ENCODE assay signal across 7 mouse cellular contexts in the genomic region with DNA sequence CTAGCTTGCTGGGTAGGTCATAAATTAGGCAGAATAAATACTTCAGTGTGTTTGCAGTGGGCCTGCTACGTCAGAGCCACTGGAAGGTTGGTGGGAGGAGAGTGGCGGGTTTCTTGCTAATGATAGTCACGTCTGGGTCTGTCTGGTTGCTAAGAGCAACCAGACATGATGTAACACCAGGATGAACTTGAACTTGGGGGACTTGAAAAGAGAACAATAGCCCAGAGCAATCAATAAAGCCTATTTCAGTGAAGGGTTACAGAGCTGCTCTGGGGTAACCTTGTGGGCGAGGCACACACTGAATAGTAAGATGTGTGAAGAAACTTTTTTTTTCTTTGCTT.
DNase-seq lines count a peak whose midpoint lies in the region; ATAC-seq and TF ChIP-seq lines count a peak whose summit lies in the region.

No protein-coding gene starts in this region.

- peak overlapping the region; percentile 6; the same call in 1 of the 2 replicates for H3K4me2 ChIP-seq in forebrain, embryonic 11.5 days (ENCODE audit: low read depth, low read length, severe bottlenecking)
- no peak overlapping the region; the same call in 1 of the 2 replicates for H3K4me2 ChIP-seq in intestine, postnatal 0 days (replicated peaks; ENCODE audit: low read depth)
- no peak overlapping the region for H3K4me2 ChIP-seq in neural tube, embryonic 11.5 days (ENCODE audit: low read depth)

- H3K27ac ChIP-seq in forebrain, embryonic 11.5 days (ENCODE audit: low read depth, low read length) = peak overlapping the region; percentile 96
- no peak overlapping the region for H3K27ac ChIP-seq in intestine, postnatal 0 days (ENCODE audit: low read depth, low read length)
- H3K27ac ChIP-seq in neural tube, embryonic 11.5 days (ENCODE audit: low read depth, low read length) = peak overlapping the region; percentile 80

- TF ChIP-seq POLR2A in lung, adult 2 months (IDR thresholded peaks at IDR 0.05; ENCODE audit: borderline replicate concordance, extremely low read depth, low read depth, low read length) = no peak

- H3K27me3 ChIP-seq in forebrain, embryonic 11.5 days (ENCODE audit: control insufficient read depth, insufficient read depth, low read length) = peaks cover 8% of the 10 kb centered on the region; the same call in 1 of the 2 replicates
- no peaks in the 10 kb centered on the region for H3K27me3 ChIP-seq in intestine, postnatal 0 days (replicated peaks; ENCODE audit: control insufficient read depth, insufficient read depth, low read length)
- H3K27me3 ChIP-seq in neural tube, embryonic 11.5 days (ENCODE audit: control insufficient read depth, insufficient read depth, low read length) = no peaks in the 10 kb centered on the region

- peaks cover 14% of the 10 kb centered on the region for H3K4me1 ChIP-seq in lung, adult 2 months (ENCODE audit: control insufficient read depth, insufficient read depth, low read length)
- peaks cover 35% of the 10 kb centered on the region for H3K4me1 ChIP-seq in forebrain, embryonic 11.5 days (replicated peaks; ENCODE audit: control insufficient read depth, insufficient read depth, low read length)
- peaks cover 11% of the 10 kb centered on the region for H3K4me1 ChIP-seq in intestine, postnatal 0 days (replicated peaks; ENCODE audit: control insufficient read depth, insufficient read depth, low read length)
- H3K4me1 ChIP-seq in neural tube, embryonic 11.5 days (ENCODE audit: control insufficient read depth, insufficient read depth, low read length) = peaks cover 36% of the 10 kb centered on the region

- H3K4me3 ChIP-seq in lung, adult 2 months (replicated peaks; ENCODE audit: extremely low read depth, low read depth, low read length) = no peak overlapping the region
- no peak overlapping the region for H3K4me3 ChIP-seq in forebrain, embryonic 11.5 days (ENCODE audit: low read depth, low read length)
- H3K4me3 ChIP-seq in intestine, postnatal 0 days (ENCODE audit: low read depth, low read length) = no peak overlapping the region
- H3K4me3 ChIP-seq in neural tube, embryonic 11.5 days (ENCODE audit: low read depth, low read length) = no peak overlapping the region

- H3K9ac ChIP-seq in forebrain, embryonic 11.5 days (ENCODE audit: low read length) = peak overlapping the region; percentile 27; the same call in 1 of the 2 replicates
- H3K9ac ChIP-seq in intestine, postnatal 0 days (ENCODE audit: low read depth, low read length) = no peak overlapping the region
- H3K9ac ChIP-seq in neural tube, embryonic 11.5 days (ENCODE audit: low read length) = no peak overlapping the region

- DNase-seq in lung, adult 18-20 months = peak; percentile 38 to 52
- no peak for DNase-seq in lung, adult 2 months
- DNase-seq in forebrain, embryonic 11.5 days (ENCODE audit: low spot score) = peak; percentile 87
- DNase-seq in neural tube, embryonic 11.5 days (ENCODE audit: low spot score) = peak; percentile 82
- no peak for DNase-seq in adipocyte (ENCODE audit: low spot score)
- DNase-seq in testis, postnatal 14 days (ENCODE audit: low spot score) = no peak

- WGBS in lung, adult 2 months = 44% methylated on average over 4 of the region's 4 CpGs
- under 1% methylated on average over 4 of the region's 4 CpGs for WGBS in forebrain, embryonic 11.5 days
- 25% methylated on average over 4 of the region's 4 CpGs for WGBS in intestine, postnatal 0 days
- 3% methylated on average over 4 of the region's 4 CpGs for WGBS in neural tube, embryonic 11.5 days

- no peak for TF ChIP-seq CTCF in lung, adult 2 months (IDR thresholded peaks at IDR 0.05; ENCODE audit: insufficient read depth, low read length)
- TF ChIP-seq CTCF in intestine, postnatal 0 days (IDR thresholded peaks at IDR 0.05; ENCODE audit: low read depth) = no peak

- H3K36me3 ChIP-seq in forebrain, embryonic 11.5 days (ENCODE audit: control insufficient read depth, insufficient read depth, low read length) = no peaks in the 10 kb centered on the region
- H3K36me3 ChIP-seq in intestine, postnatal 0 days (ENCODE audit: control insufficient read depth, insufficient read depth) = no peaks in the 10 kb centered on the region
- H3K36me3 ChIP-seq in neural tube, embryonic 11.5 days (ENCODE audit: control insufficient read depth, insufficient read depth, low read length) = no peaks in the 10 kb centered on the region

- peak; percentile 95 for ATAC-seq in forebrain, embryonic 11.5 days (replicated peaks; ENCODE audit: low FRiP score)
- ATAC-seq in intestine, postnatal 0 days = peak; percentile 67
- peak; percentile 93 for ATAC-seq in neural tube, embryonic 11.5 days (ENCODE audit: insufficient read depth, low FRiP score, low TSS enrichment)

- no peaks in the 10 kb centered on the region for H3K9me3 ChIP-seq in forebrain, embryonic 11.5 days (ENCODE audit: control insufficient read depth, low read length)
- no peaks in the 10 kb centered on the region for H3K9me3 ChIP-seq in intestine, postnatal 0 days (ENCODE audit: control insufficient read depth)
- H3K9me3 ChIP-seq in neural tube, embryonic 11.5 days (ENCODE audit: control insufficient read depth, low read length) = no peaks in the 10 kb centered on the region

Comparison
In these comparisons a context has a peak if more than half of its experiments do, and no peak if none do; other contexts are left out.
1. DNase-seq: peak in lung, adult 18-20 months (2 of 2), forebrain, embryonic 11.5 days (single experiment) and neural tube, embryonic 11.5 days (single experiment); none in lung, adult 2 months (single experiment), adipocyte (single experiment) and testis, postnatal 14 days (single experiment).
2. Peak in every context shown above with its lines, with median percentiles within 50 percentile points of each other: ATAC-seq.